In the genomic region with DNA sequence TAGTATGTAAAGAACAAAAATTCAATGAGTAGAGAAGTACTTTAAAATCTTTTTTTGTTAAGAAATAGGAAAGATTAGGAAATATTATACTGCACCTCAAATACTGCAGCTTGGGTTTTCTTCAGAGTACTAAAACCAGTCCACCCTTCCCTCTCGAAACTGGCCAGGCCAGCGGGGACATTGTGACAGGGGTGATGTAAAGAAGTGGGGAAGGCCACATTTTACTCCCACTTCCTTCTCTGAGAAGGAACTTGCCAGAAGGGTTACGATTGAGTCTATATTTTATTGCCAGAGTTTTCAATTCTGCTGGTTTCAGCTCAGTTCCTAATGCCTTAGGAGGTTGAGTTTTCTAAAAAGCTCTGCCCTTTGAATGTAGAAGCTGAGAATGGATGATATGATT, we compare ENCODE assay signal across 22 mouse cellular contexts. TPM values are rescaled to one million over a fixed set of nuclear protein-coding genes. Genes with fewer than 3 reads are reported as not detected.
A peak's percentile ranks its signal among the peaks of the same experiment; 100 is the strongest.
DNase-seq lines count a peak whose midpoint lies in the region; ATAC-seq and TF ChIP-seq lines count a peak whose summit lies in the region.
"Had no signal": no experiment of that assay in that cellular context is flagged by ENCODE, and none has a peak within 500 bp of the region (broad histone marks: within the 10 kb centered on the region; RNA-seq: fewer than 3 reads in every experiment).

No protein-coding gene starts in this region.

- peak; percentile 33; the same call in 1 of the 2 replicates for ATAC-seq in liver, postnatal 0 days
- ATAC-seq in liver, embryonic 11.5 days (replicated peaks; ENCODE audit: low FRiP score), result no peak
- ATAC-seq in neural tube, embryonic 15.5 days (ENCODE audit: low FRiP score), result no peak
- ATAC-seq: hindbrain, postnatal 0 days; intestine, postnatal 0 days had no signal

- H3K4me3 ChIP-seq in gastrocnemius, adult 2 months, result no peak overlapping the region
- no peak overlapping the region for H3K4me3 ChIP-seq in liver, postnatal 0 days (ENCODE audit: low read depth, low read length)
- no peak overlapping the region for H3K4me3 ChIP-seq in liver, embryonic 11.5 days (ENCODE audit: low read depth, low read length)
- no peak overlapping the region for H3K4me3 ChIP-seq in brown adipose tissue, adult 24 weeks (ENCODE audit: insufficient read depth, low read depth, low read length)
- no peak overlapping the region for H3K4me3 ChIP-seq in neural tube, embryonic 15.5 days (replicated peaks)
- H3K4me3 ChIP-seq: forebrain, embryonic 12.5 days; heart, embryonic 15.5 days; hindbrain, embryonic 10.5 days; kidney, embryonic 15.5 days; limb, embryonic 12.5 days; midbrain, embryonic 10.5 days had no signal

- H3K4me2 ChIP-seq in liver, postnatal 0 days (ENCODE audit: low read depth, low read length), result no peak overlapping the region
- H3K4me2 ChIP-seq in liver, embryonic 11.5 days, result no peak overlapping the region
- no peak overlapping the region for H3K4me2 ChIP-seq in neural tube, embryonic 15.5 days
- H3K4me2 ChIP-seq: forebrain, embryonic 12.5 days; heart, embryonic 15.5 days; kidney, embryonic 15.5 days; limb, embryonic 12.5 days had no signal

- no peak for TF ChIP-seq CTCF in gastrocnemius, adult 2 months (IDR thresholded peaks at IDR 0.05)
- TF ChIP-seq CTCF in liver, postnatal 0 days (IDR thresholded peaks at IDR 0.05; ENCODE audit: low read depth), result no peak

- no peaks in the 10 kb centered on the region for H3K27me3 ChIP-seq in liver, postnatal 0 days (ENCODE audit: insufficient read depth, low read length)
- no peaks in the 10 kb centered on the region for H3K27me3 ChIP-seq in liver, embryonic 11.5 days (replicated peaks; ENCODE audit: control insufficient read depth, insufficient read depth, low read length)
- H3K27me3 ChIP-seq in neural tube, embryonic 15.5 days (replicated peaks), result no peaks in the 10 kb centered on the region
- H3K27me3 ChIP-seq: forebrain, embryonic 12.5 days; heart, embryonic 15.5 days; kidney, embryonic 15.5 days; limb, embryonic 12.5 days had no signal

- peak; percentile 15 for DNase-seq in gastrocnemius, adult 2 months
- DNase-seq in gastrocnemius, postnatal 4 days (ENCODE audit: low spot score in 2 of 2), result no peak
- peak; percentile 20 for DNase-seq in liver, postnatal 0 days
- DNase-seq in liver, embryonic 11.5 days (ENCODE audit: low spot score), result no peak
- peak; percentile 15 to 32 for DNase-seq in monocyte, adult 2 months (ENCODE audit: low read depth in 1 of 2, low spot score in 2 of 2)
- no peak for DNase-seq in thymus, postnatal 14 days
- DNase-seq: adrenal gland, postnatal 25 days; cerebellum, adult 18-20 months; cerebellum, postnatal 36 days; right cerebral cortex, postnatal 4 days; thymus, postnatal 4 days had no signal

- no peak overlapping the region for H3K27ac ChIP-seq in gastrocnemius, adult 2 months
- no peak overlapping the region for H3K27ac ChIP-seq in liver, postnatal 0 days (ENCODE audit: low read depth)
- H3K27ac ChIP-seq in liver, embryonic 11.5 days (ENCODE audit: low read depth, low read length), result no peak overlapping the region
- H3K27ac ChIP-seq in brown adipose tissue, adult 24 weeks (replicated peaks; ENCODE audit: low read depth, low read length), result peak overlapping the region; percentile 54; the same call in 1 of the 2 replicates
- H3K27ac ChIP-seq in neural tube, embryonic 15.5 days (replicated peaks), result no peak overlapping the region
- H3K27ac ChIP-seq: forebrain, embryonic 12.5 days; heart, embryonic 15.5 days; hindbrain, embryonic 10.5 days; hindbrain, postnatal 0 days; kidney, embryonic 15.5 days; limb, embryonic 12.5 days; midbrain, embryonic 10.5 days had no signal

- H3K4me1 ChIP-seq in liver, postnatal 0 days (ENCODE audit: insufficient read depth), result no peaks in the 10 kb centered on the region
- no peaks in the 10 kb centered on the region for H3K4me1 ChIP-seq in liver, embryonic 11.5 days (replicated peaks; ENCODE audit: control insufficient read depth, insufficient read depth, low read length)
- no peaks in the 10 kb centered on the region for H3K4me1 ChIP-seq in brown adipose tissue, adult 24 weeks (ENCODE audit: control insufficient read depth, insufficient read depth, insufficient read length, low read length)
- no peaks in the 10 kb centered on the region for H3K4me1 ChIP-seq in neural tube, embryonic 15.5 days
- H3K4me1 ChIP-seq: forebrain, embryonic 12.5 days; heart, embryonic 15.5 days; hindbrain, embryonic 10.5 days; kidney, embryonic 15.5 days; limb, embryonic 12.5 days; midbrain, embryonic 10.5 days had no signal

- H3K9me3 ChIP-seq in liver, postnatal 0 days (ENCODE audit: low read length), result no peaks in the 10 kb centered on the region
- H3K9me3 ChIP-seq in liver, embryonic 11.5 days (ENCODE audit: control insufficient read depth, low read length), result no peaks in the 10 kb centered on the region
- no peaks in the 10 kb centered on the region for H3K9me3 ChIP-seq in neural tube, embryonic 15.5 days (replicated peaks)
- H3K9me3 ChIP-seq: forebrain, embryonic 12.5 days; heart, embryonic 15.5 days; hindbrain, embryonic 10.5 days; kidney, embryonic 15.5 days; limb, embryonic 12.5 days; midbrain, embryonic 10.5 days had no signal

- no peaks in the 10 kb centered on the region for H3K36me3 ChIP-seq in liver, postnatal 0 days (replicated peaks; ENCODE audit: insufficient read depth, low read length)
- H3K36me3 ChIP-seq in liver, embryonic 11.5 days (ENCODE audit: control insufficient read depth, insufficient read depth, low read length), result no peaks in the 10 kb centered on the region
- peaks cover 15% of the 10 kb centered on the region for H3K36me3 ChIP-seq in neural tube, embryonic 15.5 days
- H3K36me3 ChIP-seq: forebrain, embryonic 12.5 days; heart, embryonic 15.5 days; hindbrain, embryonic 10.5 days; kidney, embryonic 15.5 days; limb, embryonic 12.5 days; midbrain, embryonic 10.5 days had no signal

- no peak overlapping the region for H3K9ac ChIP-seq in liver, postnatal 0 days (replicated peaks)
- H3K9ac ChIP-seq in liver, embryonic 11.5 days (ENCODE audit: low read depth, low read length), result no peak overlapping the region
- H3K9ac ChIP-seq in neural tube, embryonic 15.5 days (replicated peaks), result no peak overlapping the region
- H3K9ac ChIP-seq: forebrain, embryonic 12.5 days; heart, embryonic 15.5 days; kidney, embryonic 15.5 days; limb, embryonic 12.5 days had no signal

- TF ChIP-seq EP300 in liver, postnatal 0 days (IDR thresholded peaks at IDR 0.05; ENCODE audit: low read depth), result no peak

- intact Hi-C loops in gastrocnemius, adult 2 months (cut with DNase I), result no loop called here

- WGBS in liver, postnatal 0 days (ENCODE audit: insufficient replicate concordance), result 51% methylated on average over 3 of the region's 3 CpGs
- 62% methylated on average over 3 of the region's 3 CpGs for WGBS in liver, embryonic 11.5 days
- 91% methylated on average over 3 of the region's 3 CpGs for WGBS in neural tube, embryonic 15.5 days

RNA-seq across cellular contexts. Expression of gene Plppr4, which starts 41.0 kb away (rescaled TPM):
- total RNA-seq in gastrocnemius, adult 2 months (2021), result under 1 TPM in 1 of 2 experiments, not detected in 1; 0.11 TPM
- total RNA-seq in gastrocnemius, postnatal 4 days (2021), result under 1 TPM; 0.22 to 0.36 TPM
- polyA plus RNA-seq in liver, postnatal 0 days (2015; fragmentation: Nextera tagmentation; extraction: Ambion mirVana), result 0.01 and 0.05 TPM in 2 replicates
- 0.05 and 0.17 TPM in 2 replicates for polyA plus RNA-seq in liver, embryonic 11.5 days (2014; fragmentation: Nextera tagmentation; extraction: Ambion mirVana)
- 0.33 and 0.91 TPM in 2 replicates for polyA plus RNA-seq in brown adipose tissue, adult 24 weeks (2012; ENCODE audit: insufficient read depth, insufficient read length, missing spikeins)
- polyA plus RNA-seq in neural tube, embryonic 15.5 days (2015; fragmentation: Nextera tagmentation; extraction: Ambion mirVana), result 22.2 and 25.0 TPM in 2 replicates
- total RNA-seq: MEL had no signal

Comparison
In these comparisons a context has a peak if more than half of its experiments do, and no peak if none do; other contexts are left out.
1. DNase-seq: peak in gastrocnemius, adult 2 months (single experiment), liver, postnatal 0 days (single experiment) and monocyte, adult 2 months (2 of 2); none in gastrocnemius, postnatal 4 days (0 of 2), liver, embryonic 11.5 days (single experiment) and thymus, postnatal 14 days (single experiment).
2. RNA of gene Plppr4, which starts 41.0 kb away (polyA plus RNA-seq): 22.2 to 25.0 TPM in neural tube, embryonic 15.5 days; 0.33 to 0.91 TPM in brown adipose tissue, adult 24 weeks, 0.05 to 0.17 TPM in liver, embryonic 11.5 days and 0.01 to 0.05 TPM in liver, postnatal 0 days; every median in the first group is over 10 times any median in the second.